Mouse (Mus musculus) MN1 (cell line): ENCODE results near the gene Gm26938.

ENCODE experiments used
- DNase-seq: peaks from one replicate; pipeline ENCODE4 v3.0.0-alpha.2; 2016; ENCODE audit warnings: low spot score

The Gm26938 gene

GRCm38 (mm10) chr5:139826357-139827055 is at the start of gene Gm26938, which contains the start of gene Psmg3:
Gene Gm26938, minus strand, starts transcription at chr5:139826407.
Gene Psmg3, minus strand, starts transcription at chr5:139826885.
- DNase-seq: peak; percentile 95

GRCm38 (mm10) chr5:139871526-139871925 is 45.3 kb upstream of the Gm26938 start:
- no peak for DNase-seq

GRCm38 (mm10) chr5:139870886-139871285 is 44.7 kb upstream of the Gm26938 start:
- DNase-seq: no peak

GRCm38 (mm10) chr5:139862759-139863158 is 36.6 kb upstream of the Gm26938 start:
- peak; percentile 38 for DNase-seq

- peak; percentile 33 for DNase-seq
Measured at GRCm38 (mm10) chr5:139860328-139861104, 34.3 kb upstream of the Gm26938 start.

- DNase-seq: no peak
Measured at GRCm38 (mm10) chr5:139849626-139850320, 23.6 kb upstream of the Gm26938 start.

- no peak for DNase-seq
Measured at GRCm38 (mm10) chr5:139839142-139839541, 12.9 kb upstream of the Gm26938 start.

- peak; percentile 81 for DNase-seq
Measured at GRCm38 (mm10) chr5:139838476-139838892, 12.3 kb upstream of the Gm26938 start.

- no peak for DNase-seq
Measured at GRCm38 (mm10) chr5:139835706-139836105, 9.5 kb upstream of the Gm26938 start.

GRCm38 (mm10) chr5:139832125-139832524 is 5.9 kb upstream of the Gm26938 start:
- no peak for DNase-seq

GRCm38 (mm10) chr5:139830734-139831133 is 4.5 kb upstream of the Gm26938 start:
- DNase-seq: no peak

- no peak for DNase-seq
Measured at GRCm38 (mm10) chr5:139829384-139829783, 3.2 kb upstream of the Gm26938 start.

GRCm38 (mm10) chr5:139827593-139827992 is 1.4 kb upstream of the Gm26938 start:
- no peak for DNase-seq

- peak; percentile 64 for DNase-seq
Measured at GRCm38 (mm10) chr5:139825947-139826346, 260 bp downstream of the Gm26938 start.

- DNase-seq: no peak
Measured at GRCm38 (mm10) chr5:139824531-139824930, 1.7 kb downstream of the Gm26938 start.

GRCm38 (mm10) chr5:139821466-139822459 is 4.4 kb downstream of the Gm26938 start:
- DNase-seq: peak; percentile 88

GRCm38 (mm10) chr5:139819538-139820181 is 6.5 kb downstream of the Gm26938 start, which contains the start of gene Tmem184a:
Gene Tmem184a, minus strand, starts transcription at chr5:139819917.
- DNase-seq: no peak

GRCm38 (mm10) chr5:139818801-139819200 is 7.4 kb downstream of the Gm26938 start:
- DNase-seq: peak; percentile 51

- no peak for DNase-seq
Measured at GRCm38 (mm10) chr5:139818056-139818455, 8.2 kb downstream of the Gm26938 start.

GRCm38 (mm10) chr5:139817292-139817691 is 8.9 kb downstream of the Gm26938 start:
- no peak for DNase-seq

GRCm38 (mm10) chr5:139816445-139816844 is 9.8 kb downstream of the Gm26938 start:
- no peak for DNase-seq
